ENCODE assay signal across 22 mouse cellular contexts in the genomic region with DNA sequence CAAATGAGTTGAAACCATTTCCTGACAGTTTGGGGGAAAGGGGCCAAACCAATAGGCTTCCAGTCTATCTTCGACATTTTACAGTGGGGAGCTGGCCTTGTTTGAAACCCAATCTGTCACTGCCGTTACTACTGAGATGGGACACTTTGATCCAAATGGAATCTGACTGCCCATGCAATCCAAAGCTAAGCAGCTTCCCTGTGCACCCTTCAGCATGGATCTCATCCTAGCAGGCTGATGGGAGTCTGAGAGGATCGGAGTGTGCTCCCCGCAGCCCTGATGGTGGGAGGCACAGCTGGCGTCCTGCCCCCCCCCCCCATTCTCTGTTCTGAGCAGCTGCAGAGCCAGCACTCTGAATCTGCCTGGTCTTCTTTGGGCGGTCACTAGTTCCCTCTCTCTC.
DNase-seq lines count a peak whose midpoint lies in the region; ATAC-seq and TF ChIP-seq lines count a peak whose summit lies in the region.
"Had no signal": no experiment of that assay in that cellular context is flagged by ENCODE, and none has a peak within 500 bp of the region (broad histone marks: within the 10 kb centered on the region; RNA-seq: fewer than 3 reads in every experiment).

No protein-coding gene starts in this region.

- TF ChIP-seq EP300 in stomach, postnatal 0 days (optimal IDR thresholded peaks at IDR 0.05): no peak

- DNase-seq in cerebellum, postnatal 10 days: peak; percentile 81 to 82
- no peak for DNase-seq in cerebellum, adult 9-10 months
- DNase-seq in kidney, adult 8-10 months: no peak
- DNase-seq in stomach, postnatal 0 days (ENCODE audit: low spot score): no peak
- no peak for DNase-seq in embryo, embryonic 9.5 days (ENCODE audit: extremely low spot score)
- DNase-seq: cerebellum, postnatal 25 days; embryo, embryonic 11 days; forebrain, postnatal 0 days; kidney, adult 11 months; kidney, postnatal 10 days; lung, postnatal 10 days; right cerebral cortex, adult 18-20 months; thymus, adult 18-20 months; thymus, postnatal 4 days had no signal

- H3K4me2 ChIP-seq in kidney, embryonic 15.5 days: no peak overlapping the region
- no peak overlapping the region for H3K4me2 ChIP-seq in stomach, embryonic 16.5 days (ENCODE audit: low read depth, low read length)
- H3K4me2 ChIP-seq in stomach, postnatal 0 days (replicated peaks; ENCODE audit: low read depth): no peak overlapping the region
- H3K4me2 ChIP-seq: limb, embryonic 15.5 days; liver, embryonic 15.5 days had no signal

- no peak for ATAC-seq in kidney, embryonic 15.5 days (replicated peaks; ENCODE audit: low FRiP score)
- ATAC-seq in stomach, embryonic 16.5 days (ENCODE audit: insufficient read depth, low FRiP score): no peak
- no peak for ATAC-seq in stomach, postnatal 0 days (ENCODE audit: low FRiP score, low TSS enrichment)
- ATAC-seq in megakaryocyte progenitor cell, adult 5-6 weeks (replicated peaks; ENCODE audit: poor library complexity): no peak
- ATAC-seq: forebrain, postnatal 0 days had no signal

- peaks cover 7% of the 10 kb centered on the region; the same call in 1 of the 2 replicates for H3K4me1 ChIP-seq in kidney, embryonic 15.5 days
- 0 out of 2 replicates have a peak, but pooled peaks cover 6% of the 10 kb centered on the region for H3K4me1 ChIP-seq in stomach, embryonic 16.5 days (ENCODE audit: control insufficient read depth, insufficient read depth, low read length)
- no peaks in the 10 kb centered on the region for H3K4me1 ChIP-seq in stomach, postnatal 0 days (replicated peaks; ENCODE audit: control insufficient read depth, insufficient read depth)
- H3K4me1 ChIP-seq: heart, embryonic 10.5 days; limb, embryonic 15.5 days; liver, embryonic 15.5 days; megakaryocyte, embryonic 14.5 days had no signal

- H3K9me3 ChIP-seq in kidney, embryonic 15.5 days (replicated peaks): no peaks in the 10 kb centered on the region
- no peaks in the 10 kb centered on the region for H3K9me3 ChIP-seq in stomach, embryonic 16.5 days (replicated peaks; ENCODE audit: control insufficient read depth, low read length)
- H3K9me3 ChIP-seq in stomach, postnatal 0 days (ENCODE audit: control insufficient read depth, low read length): no peaks in the 10 kb centered on the region
- H3K9me3 ChIP-seq: heart, embryonic 10.5 days; limb, embryonic 15.5 days; liver, embryonic 15.5 days had no signal

- no peaks in the 10 kb centered on the region for H3K27me3 ChIP-seq in kidney, embryonic 15.5 days
- H3K27me3 ChIP-seq in stomach, embryonic 16.5 days (ENCODE audit: control insufficient read depth, insufficient read depth, low read length): no peaks in the 10 kb centered on the region
- H3K27me3 ChIP-seq in stomach, postnatal 0 days (ENCODE audit: control insufficient read depth, insufficient read depth, low read length): no peaks in the 10 kb centered on the region
- H3K27me3 ChIP-seq: limb, embryonic 15.5 days; liver, embryonic 15.5 days; megakaryocyte, embryonic 14.5 days had no signal

- 41% methylated on average over 6 of the region's 6 CpGs for WGBS in kidney, embryonic 15.5 days
- 35% methylated on average over 6 of the region's 6 CpGs for WGBS in stomach, embryonic 16.5 days
- WGBS in stomach, postnatal 0 days: 44% methylated on average over 6 of the region's 6 CpGs

- no peak overlapping the region for H3K4me3 ChIP-seq in kidney, embryonic 15.5 days (replicated peaks)
- no peak overlapping the region for H3K4me3 ChIP-seq in stomach, embryonic 16.5 days (replicated peaks; ENCODE audit: low read length)
- no peak overlapping the region for H3K4me3 ChIP-seq in stomach, postnatal 0 days (ENCODE audit: low read depth, low read length)
- H3K4me3 ChIP-seq: erythroblast, embryonic 14.5 days; heart, embryonic 10.5 days; limb, embryonic 15.5 days; liver, embryonic 15.5 days; megakaryocyte, embryonic 14.5 days had no signal

- H3K27ac ChIP-seq in kidney, embryonic 15.5 days: 0 out of 2 replicates have a peak overlapping the region, but pooled peaks have one; percentile 4
- H3K27ac ChIP-seq in stomach, embryonic 16.5 days (ENCODE audit: low read length): 0 out of 2 replicates have a peak overlapping the region, but pooled peaks have one; percentile 20
- no peak overlapping the region for H3K27ac ChIP-seq in stomach, postnatal 0 days (replicated peaks)
- H3K27ac ChIP-seq: heart, embryonic 10.5 days; limb, embryonic 15.5 days; liver, embryonic 15.5 days had no signal

- no peak overlapping the region for H3K9ac ChIP-seq in kidney, embryonic 15.5 days
- H3K9ac ChIP-seq in stomach, embryonic 16.5 days (ENCODE audit: low read length): no peak overlapping the region
- H3K9ac ChIP-seq in stomach, postnatal 0 days (ENCODE audit: low read length): no peak overlapping the region
- H3K9ac ChIP-seq: forebrain, postnatal 0 days; limb, embryonic 15.5 days; liver, embryonic 15.5 days had no signal

- TF ChIP-seq CTCF in stomach, postnatal 0 days (IDR thresholded peaks at IDR 0.05; ENCODE audit: low read depth): no peak

- no peaks in the 10 kb centered on the region for H3K36me3 ChIP-seq in kidney, embryonic 15.5 days
- no peaks in the 10 kb centered on the region for H3K36me3 ChIP-seq in stomach, embryonic 16.5 days (ENCODE audit: control insufficient read depth, insufficient read depth, low read length)
- no peaks in the 10 kb centered on the region for H3K36me3 ChIP-seq in stomach, postnatal 0 days (ENCODE audit: control insufficient read depth, insufficient read depth, low read length)
- H3K36me3 ChIP-seq: heart, embryonic 10.5 days; limb, embryonic 15.5 days; liver, embryonic 15.5 days had no signal

Comparison
In these comparisons a context has a peak if more than half of its experiments do, and no peak if none do; other contexts are left out.
1. DNase-seq: peak in cerebellum, postnatal 10 days (2 of 2); none in cerebellum, adult 9-10 months (single experiment), kidney, adult 8-10 months (0 of 2), stomach, postnatal 0 days (single experiment) and embryo, embryonic 9.5 days (single experiment).